Mouse (Mus musculus) heart, adult 18-20 months (tissue): ENCODE results near the gene Pde4d. TPM values are rescaled to one million over a fixed set of nuclear protein-coding genes. Genes with fewer than 3 reads are reported as not detected.

Experiments
- DNase-seq, 2 experiments: peaks; one replicate each; pipeline ENCODE4 v3.0.0; 2021 to 2022; ENCODE audit warnings: mixed read lengths in 1 of 2
- total RNA-seq, 2 experiments: library from RNA; stranded (reverse); gene quantifications; 2 replicates each; pipeline ENCODE4 v1.2.3; 2021

Gene Pde4d
- total RNA-seq, 2 experiments from 2014 or later: 35.4 to 40.4 TPM

- peak; percentile 30 to 32 for DNase-seq
Observed at GRCm38 (mm10) chr13:109053242-109054018, 603.7 kb downstream of the Pde4d start.

GRCm38 (mm10) chr13:109058045-109058444, 608.3 kb downstream of the Pde4d start:
- DNase-seq: no peak

- DNase-seq: peak; percentile 5 to 27
Observed at GRCm38 (mm10) chr13:109066581-109067159, 616.9 kb downstream of the Pde4d start.

- DNase-seq: no peak
Observed at GRCm38 (mm10) chr13:109068258-109069219, 618.8 kb downstream of the Pde4d start.

GRCm38 (mm10) chr13:109073371-109073770, 623.6 kb downstream of the Pde4d start:
- DNase-seq: no peak

GRCm38 (mm10) chr13:109074078-109074477, 624.3 kb downstream of the Pde4d start:
- DNase-seq: no peak

- no peak for DNase-seq
Observed at GRCm38 (mm10) chr13:109092654-109093053, 642.9 kb downstream of the Pde4d start.

GRCm38 (mm10) chr13:109096654-109097053, 646.9 kb downstream of the Pde4d start:
- DNase-seq: no peak

GRCm38 (mm10) chr13:109116004-109116341, 666.2 kb downstream of the Pde4d start:
- peak; percentile 18 to 40 for DNase-seq

GRCm38 (mm10) chr13:109116342-109117201, 666.8 kb downstream of the Pde4d start:
- DNase-seq: peak in 1 of 2 experiments; percentile 0

GRCm38 (mm10) chr13:109117210-109117791, 667.6 kb downstream of the Pde4d start:
- DNase-seq: no peak

GRCm38 (mm10) chr13:109118296-109118800, 668.6 kb downstream of the Pde4d start:
- DNase-seq: no peak

GRCm38 (mm10) chr13:109121867-109122266, 672.1 kb downstream of the Pde4d start:
- DNase-seq: no peak

GRCm38 (mm10) chr13:109136405-109136804, 686.7 kb downstream of the Pde4d start:
- no peak for DNase-seq

- DNase-seq: no peak
Observed at GRCm38 (mm10) chr13:109158703-109159102, 709.0 kb downstream of the Pde4d start.

GRCm38 (mm10) chr13:109168556-109169334, 719.0 kb downstream of the Pde4d start:
- DNase-seq: no peak

GRCm38 (mm10) chr13:109169335-109169606, 719.5 kb downstream of the Pde4d start:
- no peak for DNase-seq

GRCm38 (mm10) chr13:109171688-109172087, 721.9 kb downstream of the Pde4d start:
- no peak for DNase-seq

- no peak for DNase-seq
Observed at GRCm38 (mm10) chr13:109175281-109175680, 725.5 kb downstream of the Pde4d start.

- no peak for DNase-seq
Observed at GRCm38 (mm10) chr13:109175852-109176621, 726.3 kb downstream of the Pde4d start.
